Mouse (Mus musculus) megakaryocyte progenitor cell, adult 5-6 weeks (primary cell): ENCODE results near the gene Apol7a. TPM values are rescaled to one million over a fixed set of nuclear protein-coding genes. Genes with fewer than 3 reads are reported as not detected.
A peak's percentile ranks its signal among the peaks of the same experiment; 100 is the strongest.

Source experiments
- ATAC-seq: replicated peaks from 2 replicates; pipeline ENCODE4 v1.8.0; 2016; ENCODE audit warnings: mild to moderate bottlenecking, moderate TSS enrichment, inconsistent platforms; ENCODE audit not compliant: poor library complexity
- total RNA-seq, 2 experiments: library from RNA; stranded (forward) in 1 of 2; stranded (reverse) in 1 of 2; fragments of 157-497, 149-512 nt in 1 of 2; fragments of 200-1000 nt in 1 of 2; gene quantifications; 2 replicates each; pipeline versions ENCODE4 v1.2.3 to v1.2.4; 2015 to 2017

Gene Apol7a
- total RNA-seq, 2 experiments from 2014 or later = not detected

GRCm38 (mm10) chr15:77377419-77377818, 21.5 kb downstream of the Apol7a start:
- ATAC-seq = no peak

- no peak for ATAC-seq
Measured at GRCm38 (mm10) chr15:77376920-77377319, 22.0 kb downstream of the Apol7a start.

DNA sequence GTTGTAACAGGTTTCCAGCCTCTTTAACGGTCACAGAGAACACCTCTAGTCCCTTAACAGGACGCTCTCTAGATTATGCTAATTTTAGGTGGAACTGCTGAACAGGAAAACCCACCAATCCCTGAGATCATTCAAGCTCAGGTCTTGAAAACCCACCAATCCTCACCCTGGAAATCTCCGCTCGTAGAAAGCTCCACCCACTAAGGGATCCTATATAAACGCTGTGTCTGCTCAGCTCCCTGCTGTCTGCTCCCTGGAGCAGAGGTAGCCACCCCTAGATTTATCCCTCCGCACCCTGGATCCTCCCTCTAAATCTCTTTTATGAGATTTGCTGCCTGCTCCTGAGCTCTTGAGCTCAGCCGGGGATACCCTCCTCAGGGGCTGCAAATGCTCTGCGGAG, 28.3 kb downstream of the Apol7a start:
- ATAC-seq = no peak

DNA sequence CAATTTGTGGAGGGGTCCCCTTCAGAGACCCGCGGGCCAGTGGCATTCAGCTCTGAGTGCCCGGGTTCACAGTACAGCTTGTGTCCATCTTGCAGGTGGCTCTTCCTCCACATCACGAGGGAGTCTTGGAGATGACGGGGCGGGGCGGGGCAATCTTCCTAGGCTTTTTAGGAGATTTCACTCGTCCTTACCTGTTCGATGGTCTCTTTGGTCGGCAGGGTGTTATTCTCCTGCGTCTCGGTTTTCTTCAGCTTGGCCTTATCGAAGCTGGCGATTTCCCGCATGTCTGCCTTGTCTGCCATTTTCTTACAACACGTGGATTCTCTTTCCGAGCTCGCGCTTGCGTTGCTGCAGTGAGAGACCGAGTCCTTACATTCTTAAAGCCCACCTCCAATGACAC, 28.9 kb downstream of the Apol7a start:
- no peak for ATAC-seq

- no peak for ATAC-seq
Measured at GRCm38 (mm10) chr15:77368818-77369320, 30.0 kb downstream of the Apol7a start.

DNA sequence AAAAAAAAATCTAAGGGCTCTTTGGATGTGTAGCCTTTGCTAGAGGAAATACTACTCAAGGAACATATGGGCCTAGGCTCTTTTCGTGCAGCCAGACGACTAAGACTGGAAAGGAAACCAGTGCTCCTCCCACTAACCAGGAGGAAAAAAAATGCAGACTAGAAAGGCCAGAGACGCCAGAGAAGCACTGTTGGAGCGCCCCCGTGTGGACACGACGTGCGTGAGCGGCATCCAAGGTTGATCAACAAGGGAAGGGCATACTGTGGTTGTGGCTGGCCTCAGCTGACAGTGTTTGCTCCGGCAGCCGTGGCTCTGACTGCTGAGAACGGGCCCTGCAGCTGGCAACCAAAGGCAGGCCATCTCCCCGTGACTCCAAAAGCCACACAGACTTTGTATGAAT, 30.8 kb downstream of the Apol7a start:
- ATAC-seq = peak; percentile 95

- no peak for ATAC-seq
Measured at GRCm38 (mm10) chr15:77367504-77367903, 31.4 kb downstream of the Apol7a start.

- peak; percentile 59; the same call in 1 of the 2 replicates for ATAC-seq
Measured at GRCm38 (mm10) chr15:77366706-77367484, 32.0 kb downstream of the Apol7a start.

- no peak for ATAC-seq
Measured at GRCm38 (mm10) chr15:77365700-77366570, 33.0 kb downstream of the Apol7a start.

- no peak for ATAC-seq
Measured at GRCm38 (mm10) chr15:77364026-77364425, 34.9 kb downstream of the Apol7a start.

DNA sequence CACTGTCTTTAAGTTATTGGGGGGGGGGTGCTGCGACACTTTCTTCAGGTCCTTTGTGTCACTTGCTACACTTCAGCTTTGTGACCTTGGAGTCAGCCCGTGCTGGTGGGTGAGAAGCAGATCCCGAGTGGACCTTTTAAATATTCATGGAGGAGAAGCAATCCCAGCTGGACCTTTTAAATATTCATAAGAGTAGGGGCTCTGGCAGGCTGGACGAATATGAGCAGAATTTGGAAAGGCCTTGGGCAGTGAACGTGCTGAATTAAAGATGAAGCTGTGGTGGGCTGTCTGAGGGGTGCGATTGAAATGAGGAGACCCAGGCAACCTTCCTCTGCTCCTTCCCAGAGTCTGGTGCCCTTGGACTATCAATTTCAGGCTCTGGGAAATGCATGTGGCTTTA, 35.3 kb downstream of the Apol7a start:
- no peak for ATAC-seq

DNA sequence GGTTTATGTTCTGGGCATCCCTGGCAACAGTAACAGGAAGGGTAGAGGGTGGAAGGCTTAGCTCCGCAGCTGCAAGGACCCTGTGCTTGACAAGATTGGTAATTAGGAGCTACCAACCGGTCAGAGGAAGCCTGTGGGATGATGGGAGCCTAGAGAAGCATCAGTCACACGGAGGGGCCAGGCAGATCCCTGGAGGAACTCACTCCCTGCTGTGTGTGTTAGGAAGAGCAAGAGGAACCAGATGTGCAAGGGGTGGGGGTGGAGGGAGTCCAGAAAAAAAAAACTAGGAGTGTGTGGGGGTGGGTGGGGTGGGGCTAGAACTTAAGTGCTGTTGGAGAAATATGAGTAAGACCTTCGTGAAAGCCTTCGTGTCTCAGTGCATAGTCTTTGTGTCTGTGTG, 36.0 kb downstream of the Apol7a start:
- no peak for ATAC-seq

DNA sequence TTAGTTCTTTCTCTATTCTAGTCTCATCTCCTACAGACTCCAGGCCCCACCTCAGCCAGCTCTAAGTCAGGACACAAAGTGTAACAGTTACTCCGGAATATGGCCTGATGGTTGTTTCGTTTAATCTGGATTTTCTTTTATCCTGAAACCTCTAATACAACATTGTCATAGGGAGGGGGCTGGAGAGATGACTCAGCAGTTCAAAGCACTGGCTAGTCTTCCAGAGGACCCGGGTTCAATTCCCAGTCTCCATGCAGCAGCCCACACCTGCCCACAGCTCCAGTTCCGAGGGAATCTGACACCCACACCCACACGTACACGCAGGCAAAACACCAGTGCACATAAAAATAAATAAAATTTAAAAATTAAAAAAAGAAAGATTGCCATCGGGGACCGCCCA, 39.0 kb downstream of the Apol7a start:
- no peak for ATAC-seq

DNA sequence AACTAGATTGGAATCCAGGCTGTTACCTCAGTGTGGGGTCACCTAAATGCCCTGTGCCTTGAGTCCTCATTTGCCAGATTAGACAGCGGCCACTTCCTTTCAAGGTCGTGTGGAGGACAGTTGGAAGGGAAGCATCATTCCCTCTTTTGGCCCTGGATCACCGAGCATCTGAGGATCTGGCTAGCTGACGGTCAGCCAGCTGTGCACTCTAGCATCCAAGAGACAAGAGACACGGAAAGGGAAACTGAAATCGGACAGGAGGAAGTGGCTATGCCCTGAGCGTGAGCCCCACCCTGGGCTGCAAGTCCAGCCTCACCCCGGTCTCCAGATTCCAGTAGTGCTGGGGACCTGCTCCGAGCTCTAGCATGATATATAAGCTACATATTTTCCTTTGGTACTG, 39.4 kb downstream of the Apol7a start:
- ATAC-seq = no peak

DNA sequence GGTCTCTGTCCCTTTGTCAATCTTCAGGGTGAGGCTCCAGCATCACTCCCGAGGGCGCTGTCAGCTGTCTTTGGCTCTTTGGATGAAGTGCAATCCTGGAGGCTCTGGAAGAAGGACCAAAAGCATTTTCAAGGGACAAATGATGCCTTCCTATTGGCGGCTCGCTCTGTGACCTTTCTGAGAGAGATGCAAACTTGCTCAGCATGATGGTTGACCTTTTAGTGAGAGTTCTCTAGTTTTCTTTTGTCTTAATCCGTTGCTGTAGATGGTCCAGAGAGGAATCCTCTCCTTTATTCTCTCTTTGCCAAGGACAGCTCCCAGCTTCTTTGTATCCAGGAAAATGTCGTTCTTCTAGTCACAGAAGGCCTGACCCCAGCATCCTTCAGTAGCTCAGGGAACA, 39.8 kb downstream of the Apol7a start:
- ATAC-seq = no peak

- ATAC-seq = peak; percentile 99
Measured at GRCm38 (mm10) chr15:77358320-77359040, 40.4 kb downstream of the Apol7a start.

- ATAC-seq = no peak
Measured at GRCm38 (mm10) chr15:77356248-77356810, 42.6 kb downstream of the Apol7a start.

GRCm38 (mm10) chr15:77354848-77355551, 43.9 kb downstream of the Apol7a start:
- ATAC-seq = no peak

- no peak for ATAC-seq
Measured at GRCm38 (mm10) chr15:77354496-77354847, 44.4 kb downstream of the Apol7a start.

DNA sequence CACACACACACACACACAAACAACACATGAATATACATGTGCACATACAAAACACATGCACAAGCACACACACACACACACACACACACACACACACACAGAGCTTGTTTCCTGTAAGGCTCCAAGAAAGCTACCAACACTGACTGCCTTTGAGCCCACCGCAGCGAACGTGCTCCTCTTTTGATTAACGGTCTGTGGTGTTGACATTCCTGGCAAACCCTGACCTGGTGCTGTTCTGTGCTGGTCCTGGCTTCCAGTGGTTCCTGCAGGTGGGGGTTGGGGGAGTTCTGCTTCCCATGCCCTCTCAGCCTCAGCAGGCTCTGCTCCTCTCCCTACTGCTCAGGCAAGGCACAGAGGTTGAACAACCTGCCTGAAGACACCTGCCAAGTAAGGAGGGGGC, 45.1 kb downstream of the Apol7a start:
- no peak for ATAC-seq
